Mouse (Mus musculus): ENCODE measurements around the gene Hps3. TPM values are rescaled to one million over a fixed set of nuclear protein-coding genes. Genes with fewer than 3 reads are reported as not detected.

Hps3 gene
- polyA plus RNA-seq (2012; fragmentation: generic; extraction: Trizol): 1 to 10 TPM in 1 of 2 experiments, under 1 TPM in 1; 0.36 to 3.7 TPM

DNA sequence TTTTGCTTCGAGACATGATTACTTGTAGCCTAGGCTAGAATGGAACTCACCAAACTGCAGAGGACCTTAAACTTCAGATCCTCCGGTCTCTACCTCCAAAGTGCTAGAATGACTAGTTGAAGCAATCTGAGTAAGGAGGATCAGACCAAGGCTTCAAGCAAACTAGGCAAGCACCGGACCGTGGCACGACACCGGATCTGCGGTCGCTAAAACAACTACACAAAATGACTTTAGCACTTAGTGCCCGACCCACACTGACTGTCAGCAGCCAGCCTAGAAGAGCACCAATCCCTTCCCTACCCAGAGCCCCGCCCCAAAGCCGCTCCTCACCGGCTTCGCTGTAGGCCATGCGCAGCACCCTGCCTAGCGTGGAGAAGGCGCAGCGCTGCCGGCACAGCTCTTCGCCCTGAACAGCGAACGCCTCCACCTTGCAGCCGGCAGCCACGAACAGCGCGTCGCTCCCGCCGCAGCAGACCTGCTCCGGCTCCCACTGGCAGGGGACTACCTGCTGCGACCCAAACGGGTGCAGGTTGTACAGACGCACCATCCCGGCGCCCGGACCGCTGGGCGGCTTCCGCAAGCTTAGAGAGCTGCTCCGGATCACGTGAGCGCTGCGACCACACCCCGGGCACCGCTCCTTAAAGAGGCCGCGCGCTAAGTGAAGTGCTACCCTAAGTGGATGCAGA, at the start of gene Hps3:
TSS of gene Hps3 (minus strand) at position 597 of the 686 bp plus-strand sequence.

DNA sequence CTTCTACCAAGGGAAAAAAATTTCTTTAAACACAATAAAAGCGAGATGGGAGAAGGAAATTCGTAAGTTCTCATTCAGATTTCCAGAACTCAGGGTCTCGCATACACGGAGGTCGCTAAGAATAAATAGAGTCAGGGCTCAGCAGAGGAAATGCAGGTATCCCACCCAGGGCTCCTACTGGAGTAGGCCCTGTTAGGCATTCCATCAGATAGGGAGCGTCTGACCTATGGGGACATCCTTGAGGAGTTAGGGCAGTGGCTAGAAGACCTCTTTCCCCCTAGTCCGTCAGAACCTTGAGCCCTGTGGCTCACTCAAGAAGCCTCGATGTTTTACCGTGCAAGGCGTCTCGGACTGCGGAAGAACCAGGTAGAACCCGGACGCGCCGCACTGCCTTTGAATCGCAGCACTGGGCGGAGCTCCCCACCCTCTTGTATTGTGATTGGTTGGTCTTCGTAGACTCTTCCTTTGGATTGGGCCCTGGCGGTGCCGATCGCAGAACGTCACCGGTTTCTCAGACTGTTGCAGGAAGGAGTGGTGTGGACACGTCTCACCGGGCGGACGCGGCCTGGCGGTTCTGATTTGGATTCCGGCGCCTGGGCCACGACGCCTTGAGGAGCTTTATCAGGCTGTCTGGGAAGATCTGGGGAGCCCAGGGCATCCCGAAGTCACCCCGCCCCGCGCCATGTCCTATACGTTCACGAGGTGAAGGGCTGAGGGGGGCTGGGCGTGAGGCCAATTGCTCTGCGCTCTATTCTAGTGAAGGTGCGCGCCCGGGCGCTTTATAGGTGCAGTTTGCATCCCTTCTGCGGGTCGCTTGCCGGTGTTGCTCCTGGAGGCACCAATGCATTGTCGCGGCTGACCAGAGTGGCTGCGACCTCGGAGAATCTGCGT, 22.4 kb upstream of the Hps3 start, which contains the start of gene Hltf:
TSS of gene Hltf (plus strand) at position 506 of the 891 bp plus-strand sequence.

DNA sequence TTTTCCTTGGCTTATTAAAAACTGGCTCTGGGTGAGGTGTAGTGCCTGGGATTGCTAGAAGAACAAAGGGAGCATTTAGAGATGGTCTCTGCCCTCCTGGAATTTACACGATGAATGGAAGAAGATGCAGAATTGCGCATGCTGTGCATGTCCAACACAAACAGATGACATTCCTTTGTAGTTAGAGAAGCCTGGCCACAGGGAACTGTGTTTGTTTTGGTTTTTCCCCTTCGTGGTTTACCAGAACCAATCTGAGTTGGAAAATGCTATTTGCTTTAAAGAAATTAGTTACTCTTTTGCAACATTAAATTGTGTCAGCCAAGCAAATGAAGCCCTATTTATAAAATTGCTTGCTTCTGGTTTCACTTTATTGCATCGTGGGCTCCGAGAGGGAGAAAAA, 78.2 kb downstream of the Hps3 start, which contains the start of gene Cp:
TSS of gene Cp (plus strand) at position 170 of the 400 bp plus-strand sequence.

Other genes starting within 250 kb of the Hps3 start
- gene Cp, start 78.3 kb downstream of the Hps3 start, polyA plus RNA-seq (2012; fragmentation: generic; extraction: Trizol): 1 to 10 TPM; 1.5 to 9.2 TPM
- gene Hltf, start 22.5 kb upstream of the Hps3 start, polyA plus RNA-seq (2012; fragmentation: generic; extraction: Trizol): 1 to 10 TPM in 1 of 2 experiments, under 1 TPM in 1; 0.23 to 2.3 TPM
- 10 to 100 TPM; 25.6 to 53.7 TPM for gene Gyg, start 120.0 kb upstream of the Hps3 start, polyA plus RNA-seq (2012; fragmentation: generic; extraction: Trizol)
- not detected for gene Cpa3, start 206.9 kb upstream of the Hps3 start, polyA plus RNA-seq (2012; fragmentation: generic; extraction: Trizol)
- gene Cpb1, start 240.4 kb upstream of the Hps3 start, polyA plus RNA-seq (2012; fragmentation: generic; extraction: Trizol): under 1 TPM in 1 of 2 experiments, not detected in 1; 0.04 TPM